In the genomic region with DNA sequence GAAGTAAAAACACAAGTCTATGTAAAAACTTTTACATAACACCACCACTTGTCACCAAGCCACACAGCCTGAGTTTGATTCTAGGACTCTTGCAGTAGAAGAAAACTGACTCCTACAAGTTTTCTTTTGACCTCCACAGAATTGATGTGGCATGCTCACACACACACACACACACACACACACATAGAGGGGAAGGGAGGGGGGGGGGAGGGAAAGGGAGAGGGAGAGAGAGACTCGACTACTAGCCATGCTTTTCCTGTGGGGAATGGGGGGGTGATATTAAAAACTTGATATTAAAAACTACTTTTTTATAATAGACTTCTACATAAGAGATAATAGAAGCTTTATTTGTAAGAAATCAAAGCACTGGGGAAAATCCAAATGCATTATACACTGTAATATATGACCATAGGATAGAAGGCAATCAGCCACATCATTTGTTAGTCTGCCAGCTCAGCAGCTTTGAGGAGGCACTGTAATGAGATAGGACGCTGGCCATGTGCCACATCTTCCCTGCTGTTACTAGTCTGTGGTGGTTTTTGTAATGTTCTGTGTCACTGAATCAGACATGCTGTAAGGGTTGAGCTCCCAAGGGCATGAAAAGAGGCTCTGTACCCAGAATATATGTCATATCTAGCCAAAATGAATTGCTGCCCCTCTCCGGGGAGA, we compare ENCODE assay signal across 10 mouse cellular contexts.
DNase-seq lines count a peak whose midpoint lies in the region; ATAC-seq lines count a peak whose summit lies in the region.
"Had no signal": no experiment of that assay in that cellular context is flagged by ENCODE, and none has a peak within 500 bp of the region (broad histone marks: within the 10 kb centered on the region; RNA-seq: fewer than 3 reads in every experiment).

No protein-coding gene starts in this region.

- no peaks in the 10 kb centered on the region for H3K9me3 ChIP-seq in hindbrain, embryonic 16.5 days (ENCODE audit: control insufficient read depth, low read length)
- H3K9me3 ChIP-seq in neural tube, embryonic 15.5 days (replicated peaks), result no peaks in the 10 kb centered on the region
- H3K9me3 ChIP-seq: megakaryocyte, embryonic 14.5 days had no signal

- peak; percentile 21 for DNase-seq in kidney, postnatal 10 days
- no peak for DNase-seq in kidney, adult 18-20 months
- DNase-seq in adrenal gland, postnatal 10 days, result peak; percentile 61
- peak; percentile 87 to 90 for DNase-seq in cerebellum, postnatal 10 days
- no peak for DNase-seq in MN1 (ENCODE audit: low spot score)
- DNase-seq in gastrocnemius, postnatal 25 days, result no peak

- no peaks in the 10 kb centered on the region for H3K36me3 ChIP-seq in hindbrain, embryonic 16.5 days (ENCODE audit: control insufficient read depth, insufficient read depth, low read length)
- H3K36me3 ChIP-seq in neural tube, embryonic 15.5 days, result no peaks in the 10 kb centered on the region

- H3K4me1 ChIP-seq in hindbrain, embryonic 16.5 days (ENCODE audit: control insufficient read depth, insufficient read depth, low read depth, low read length), result peaks cover 6% of the 10 kb centered on the region; the same call in 1 of the 2 replicates
- peaks cover 5% of the 10 kb centered on the region for H3K4me1 ChIP-seq in neural tube, embryonic 15.5 days
- H3K4me1 ChIP-seq: megakaryocyte, embryonic 14.5 days had no signal

- no peak overlapping the region for H3K4me2 ChIP-seq in hindbrain, embryonic 16.5 days (ENCODE audit: low read length)
- H3K4me2 ChIP-seq in neural tube, embryonic 15.5 days, result no peak overlapping the region

- peak; percentile 96 for ATAC-seq in hindbrain, embryonic 16.5 days
- ATAC-seq in neural tube, embryonic 15.5 days (ENCODE audit: low FRiP score), result peak; percentile 79
- ATAC-seq: Patski had no signal

- 18% methylated on average over 3 of the region's 3 CpGs for WGBS in hindbrain, embryonic 16.5 days
- 24% methylated on average over 3 of the region's 3 CpGs for WGBS in neural tube, embryonic 15.5 days

- no peak overlapping the region for H3K27ac ChIP-seq in hindbrain, embryonic 16.5 days (ENCODE audit: low read depth, low read length)
- H3K27ac ChIP-seq in neural tube, embryonic 15.5 days (replicated peaks), result 0 out of 2 replicates have a peak overlapping the region, but pooled peaks have one; percentile 18

- H3K9ac ChIP-seq in hindbrain, embryonic 16.5 days (ENCODE audit: low read depth, low read length), result no peak overlapping the region
- H3K9ac ChIP-seq in neural tube, embryonic 15.5 days (replicated peaks), result no peak overlapping the region

- H3K27me3 ChIP-seq in hindbrain, embryonic 16.5 days (replicated peaks; ENCODE audit: control insufficient read depth, insufficient read depth, low read length), result no peaks in the 10 kb centered on the region
- H3K27me3 ChIP-seq in neural tube, embryonic 15.5 days (replicated peaks), result no peaks in the 10 kb centered on the region
- H3K27me3 ChIP-seq: megakaryocyte, embryonic 14.5 days; Patski had no signal

- H3K4me3 ChIP-seq in hindbrain, embryonic 16.5 days (ENCODE audit: low read length), result no peak overlapping the region
- no peak overlapping the region for H3K4me3 ChIP-seq in neural tube, embryonic 15.5 days (replicated peaks)
- H3K4me3 ChIP-seq: megakaryocyte, embryonic 14.5 days had no signal

Comparison
In these comparisons a context has a peak if more than half of its experiments do, and no peak if none do; other contexts are left out.
1. DNase-seq: peak in kidney, postnatal 10 days (single experiment), adrenal gland, postnatal 10 days (single experiment) and cerebellum, postnatal 10 days (2 of 2); none in kidney, adult 18-20 months (single experiment), MN1 (single experiment) and gastrocnemius, postnatal 25 days (single experiment).